Mouse (Mus musculus): ENCODE measurements around the gene Schip1.

Schip1 gene

GRCm38 (mm10) chr3:68610011-68610410 is 545.4 kb downstream of the Schip1 start:
- in situ Hi-C loops (cut with MboI, MseI) = no loop called here

- in situ Hi-C loops (cut with MboI, MseI) = no loop called here
Measured at GRCm38 (mm10) chr3:68610598-68611261, 546.1 kb downstream of the Schip1 start.

- in situ Hi-C loops (cut with MboI, MseI) = loop anchor here (5.0 kb wide), 1 partner anchor 97 kb away; no protein-coding TSS in a partner anchor
Measured at GRCm38 (mm10) chr3:68615042-68615810, 550.6 kb downstream of the Schip1 start.

- in situ Hi-C loops (cut with MboI, MseI) = loop anchor here (5.0 kb wide), 1 partner anchor 96 kb away; no protein-coding TSS in a partner anchor
Measured at GRCm38 (mm10) chr3:68616363-68616762, 551.8 kb downstream of the Schip1 start.

DNA sequence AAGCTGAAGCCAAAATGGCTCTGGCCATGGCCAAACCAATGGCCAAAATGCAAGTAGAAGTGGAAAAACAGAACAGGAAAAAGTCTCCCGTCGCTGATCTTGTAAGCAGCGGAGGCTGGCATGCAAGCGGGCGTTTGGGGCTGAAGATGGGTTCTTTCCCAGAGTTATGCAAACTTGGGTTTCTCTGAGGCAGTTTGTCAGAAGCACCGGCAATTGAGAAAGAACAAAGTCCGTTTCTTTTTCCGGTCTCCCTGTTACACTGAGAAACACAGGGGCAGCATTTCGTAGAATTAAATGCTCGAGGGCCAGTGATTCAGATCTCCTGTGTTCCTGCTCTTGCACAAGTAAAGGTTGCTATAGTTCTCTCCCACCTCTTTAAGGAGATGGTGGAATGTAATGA is 553.1 kb downstream of the Schip1 start:
- in situ Hi-C loops (cut with MboI, MseI) = loop anchor here (5.0 kb wide), 1 partner anchor 95 kb away; no protein-coding TSS in a partner anchor

DNA sequence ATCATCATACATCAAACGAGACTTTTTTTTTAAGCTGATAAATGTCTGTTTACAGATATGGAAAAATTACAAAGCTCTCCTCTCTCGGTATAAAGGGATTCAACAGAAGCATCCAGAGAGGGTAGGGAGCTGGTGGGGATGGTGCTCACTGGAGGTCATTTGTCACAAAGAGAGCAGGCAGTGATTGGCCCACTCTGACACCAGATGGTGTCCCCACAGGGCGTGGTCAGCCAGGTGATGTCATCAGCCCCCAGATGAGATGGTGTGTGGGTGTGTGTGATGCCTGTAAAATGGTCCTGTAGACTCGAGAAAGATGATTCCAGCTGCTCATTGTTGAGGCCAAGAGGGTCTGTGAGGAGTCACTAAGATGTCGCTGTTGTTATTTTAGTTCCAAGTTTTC is 554.5 kb downstream of the Schip1 start:
- in situ Hi-C loops (cut with MboI, MseI) = loop anchor here (5.0 kb wide), 1 partner anchor 93 kb away; no protein-coding TSS in a partner anchor

- in situ Hi-C loops (cut with MboI, MseI) = no loop called here
Measured at GRCm38 (mm10) chr3:68621971-68622370, 557.4 kb downstream of the Schip1 start.

GRCm38 (mm10) chr3:68623036-68623435 is 558.4 kb downstream of the Schip1 start:
- in situ Hi-C loops (cut with MboI, MseI) = no loop called here

DNA sequence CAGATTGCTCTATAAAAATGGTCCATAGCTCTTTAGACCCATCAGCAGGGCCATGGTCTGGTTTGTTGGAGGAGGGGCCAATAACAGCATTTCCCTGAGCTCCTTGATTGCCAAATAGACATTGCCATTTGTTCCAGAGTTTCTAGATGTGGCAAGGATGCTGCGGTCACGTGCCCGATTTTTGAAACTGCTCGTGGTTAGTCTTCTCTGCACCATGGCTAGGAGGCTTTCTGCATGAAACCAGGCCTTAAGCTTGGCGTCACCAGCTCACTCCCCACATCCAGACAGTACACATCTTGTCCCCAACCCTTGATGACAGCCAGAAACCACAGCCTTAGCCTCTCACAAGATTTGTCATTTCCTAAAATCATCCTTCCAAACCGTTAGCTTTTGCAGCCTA is 559.9 kb downstream of the Schip1 start:
- in situ Hi-C loops (cut with MboI, MseI) = no loop called here

- in situ Hi-C loops (cut with MboI, MseI) = no loop called here
Measured at GRCm38 (mm10) chr3:68630261-68630660, 565.7 kb downstream of the Schip1 start.

GRCm38 (mm10) chr3:68630821-68631220 is 566.2 kb downstream of the Schip1 start:
- in situ Hi-C loops (cut with MboI, MseI) = no loop called here

GRCm38 (mm10) chr3:68632714-68633113 is 568.1 kb downstream of the Schip1 start:
- in situ Hi-C loops (cut with MboI, MseI) = no loop called here

GRCm38 (mm10) chr3:68633577-68633976 is 569.0 kb downstream of the Schip1 start:
- in situ Hi-C loops (cut with MboI, MseI) = no loop called here

GRCm38 (mm10) chr3:68637960-68638359 is 573.4 kb downstream of the Schip1 start:
- in situ Hi-C loops (cut with MboI, MseI) = no loop called here

- in situ Hi-C loops (cut with MboI, MseI) = no loop called here
Measured at GRCm38 (mm10) chr3:68638703-68639102, 574.1 kb downstream of the Schip1 start.

GRCm38 (mm10) chr3:68642935-68643334 is 578.3 kb downstream of the Schip1 start:
- in situ Hi-C loops (cut with MboI, MseI) = no loop called here

- in situ Hi-C loops (cut with MboI, MseI) = no loop called here
Measured at GRCm38 (mm10) chr3:68646387-68647130, 582.0 kb downstream of the Schip1 start.

DNA sequence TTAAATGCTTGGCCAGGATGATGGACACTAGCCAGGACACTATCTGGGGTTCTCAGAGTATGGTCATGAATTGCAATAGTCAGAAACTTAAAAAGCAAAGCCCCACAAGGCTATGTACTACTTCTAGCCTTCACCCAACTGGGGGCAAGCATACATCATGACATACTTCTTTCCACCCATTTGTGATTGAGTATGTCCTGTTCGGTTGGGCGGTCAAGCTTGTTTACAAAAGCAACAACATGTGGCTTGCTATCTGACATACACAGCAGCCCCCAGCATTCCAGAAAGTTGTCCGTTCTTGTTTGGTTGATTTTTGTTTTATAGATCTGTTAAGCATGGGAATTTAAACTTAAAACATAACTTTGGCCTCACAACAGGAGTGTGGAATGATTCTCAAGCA is 582.7 kb downstream of the Schip1 start:
- in situ Hi-C loops (cut with MboI, MseI) = no loop called here

- in situ Hi-C loops (cut with MboI, MseI) = no loop called here
Measured at GRCm38 (mm10) chr3:68650251-68650650, 585.6 kb downstream of the Schip1 start.

- in situ Hi-C loops (cut with MboI, MseI) = no loop called here
Measured at GRCm38 (mm10) chr3:68656607-68657352, 592.2 kb downstream of the Schip1 start.

GRCm38 (mm10) chr3:68657589-68658245 is 593.1 kb downstream of the Schip1 start:
- in situ Hi-C loops (cut with MboI, MseI) = no loop called here

Data from regulatory T cell (primary cell).